Mouse (Mus musculus) embryonic facial prominence, embryonic 12.5 days (tissue): ENCODE measurements around the gene Ly6c1. TPM values are rescaled to one million over a fixed set of nuclear protein-coding genes. Genes with fewer than 3 reads are reported as not detected.
"Not testable (repeated sequence)": the region's sequence is repeated elsewhere in the genome, so short reads cannot be mapped to it uniquely, and the experiment has no call there.

Experiments
- ATAC-seq: fragments of 200-750 bp; cut with Nextera tagmentation; 2 replicates; pipeline ENCODE4 v1.8.0; 2017; ENCODE audit not compliant: insufficient number of reproducible peaks, insufficient read depth, low FRiP score, low TSS enrichment
- H3K27ac ChIP-seq: fragments of 300-500 bp; sonication (generic); 2 replicates; pipeline ENCODE4 v1.5.1; 2016; ENCODE audit warnings: mild to moderate bottlenecking
- H3K27me3 ChIP-seq: fragments of 300-500 bp; sonication (generic); 2 replicates; pipeline ENCODE4 v1.6.1; 2016; ENCODE audit warnings: mild to moderate bottlenecking, moderate library complexity
- H3K36me3 ChIP-seq: fragments of 300-500 bp; sonication (generic); 2 replicates; pipeline ENCODE4 v1.6.1; 2016; ENCODE audit warnings: mild to moderate bottlenecking
- H3K4me1 ChIP-seq: fragments of 300-500 bp; sonication (generic); 2 replicates; pipeline ENCODE4 v1.6.1; 2016
- H3K4me2 ChIP-seq: fragments of 300-500 bp; sonication (generic); replicated peaks from 2 replicates; pipeline ENCODE4 v1.6.1; 2016; ENCODE audit warnings: mild to moderate bottlenecking, moderate library complexity
- H3K4me3 ChIP-seq: fragments of 300-500 bp; sonication (generic); 2 replicates; pipeline ENCODE4 v1.5.1; 2016; ENCODE audit warnings: mild to moderate bottlenecking
- H3K9ac ChIP-seq: fragments of 300-500 bp; sonication (generic); 2 replicates; pipeline ENCODE4 v1.6.1; 2016; ENCODE audit warnings: mild to moderate bottlenecking, moderate library complexity
- H3K9me3 ChIP-seq: fragments of 300-500 bp; sonication (generic); 2 replicates; pipeline ENCODE4 v1.6.1; 2016; ENCODE audit warnings: mild to moderate bottlenecking, moderate library complexity
- WGBS: fragments of 180-500 bp; shearing (Covaris S2); methylation state at CpG from one replicate; pipeline ENCODE4 v1.1.7; 2016; 5-methylcytosine and 5-hydroxymethylcytosine counted together
- polyA plus RNA-seq: library from polyadenylated mRNA; unstranded; fragments of >200 nt; fragmentation: Nextera tagmentation; extraction: Ambion mirVana; gene quantifications from 2 replicates; pipeline ENCODE4 v1.2.1, GENCODE M21; 2016

The Ly6c1 gene
- 1.5 and 1.6 TPM in 2 replicates for polyA plus RNA-seq

DNA sequence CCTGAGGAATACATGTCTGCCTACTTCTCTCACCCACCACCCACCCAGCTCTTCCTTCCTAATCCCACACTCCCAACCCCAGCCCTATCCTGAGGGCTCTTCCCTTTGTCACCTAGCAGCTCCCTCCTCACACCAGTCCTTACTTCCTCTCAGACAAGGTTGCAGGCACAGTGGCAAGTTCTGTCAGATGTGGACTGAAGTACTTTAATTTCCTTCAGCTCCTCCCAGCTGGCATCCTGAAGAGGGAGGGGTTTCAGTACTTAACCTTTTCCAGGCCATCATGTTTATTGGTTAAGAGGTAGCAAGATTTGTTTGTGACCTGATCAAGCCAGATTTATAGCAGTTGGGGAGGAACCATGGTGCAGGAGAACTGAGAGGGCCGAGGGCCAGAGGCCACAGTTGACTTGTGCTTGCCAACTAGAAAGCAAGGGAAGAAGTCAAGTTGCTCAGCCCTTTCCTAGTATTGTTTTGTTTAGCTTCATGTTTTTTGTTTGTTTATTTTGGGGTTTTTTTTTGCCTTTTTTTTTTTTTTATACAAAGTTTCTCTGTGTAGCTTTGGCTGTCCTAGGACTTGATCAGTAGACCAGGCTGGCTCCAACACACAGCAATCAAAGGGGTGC, at the start of gene Ly6c1:
TSS of gene Ly6c1 (minus strand) at position 189 of the 620 bp plus-strand sequence.
- not testable (repeated sequence) for H3K9me3 ChIP-seq, H3K4me3 ChIP-seq, H3K4me2 ChIP-seq, H3K9ac ChIP-seq, ATAC-seq, H3K4me1 ChIP-seq, H3K36me3 ChIP-seq, H3K27ac ChIP-seq, H3K27me3 ChIP-seq
- WGBS, result 76% methylated on average over 1 of the region's 1 CpGs

DNA sequence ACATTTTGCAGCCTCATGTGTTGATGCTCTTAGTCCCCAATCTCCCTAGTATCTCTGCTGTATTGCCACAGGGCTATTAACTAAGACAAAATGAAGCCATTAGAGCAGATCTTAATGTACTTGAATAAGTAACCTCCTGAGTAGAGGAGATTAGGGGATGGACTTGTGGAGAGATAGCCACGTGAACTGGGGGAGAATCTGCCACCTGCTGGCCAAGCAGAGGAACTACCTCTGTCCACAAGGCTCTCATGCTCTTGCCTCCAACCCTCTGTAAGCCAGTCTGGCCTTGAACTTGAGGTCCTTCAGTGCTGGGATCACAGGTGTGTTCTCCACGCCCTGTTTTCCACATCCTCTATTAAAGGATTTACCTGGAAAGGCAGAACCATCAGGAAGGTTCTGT, 39.4 kb upstream of the Ly6c1 start:
- not testable (repeated sequence) for H3K4me1 ChIP-seq, H3K9me3 ChIP-seq, H3K4me3 ChIP-seq, ATAC-seq, H3K9ac ChIP-seq, H3K27ac ChIP-seq, H3K4me2 ChIP-seq, H3K36me3 ChIP-seq, H3K27me3 ChIP-seq
- WGBS, result 9% methylated on average over 2 of the region's 2 CpGs

GRCm38 (mm10) chr15:75069965-75070364, 21.3 kb upstream of the Ly6c1 start:
- H3K9me3 ChIP-seq, result no peaks in the 10 kb centered on the region
- H3K36me3 ChIP-seq, result no peaks in the 10 kb centered on the region
- ATAC-seq, result no peak
- no peak overlapping the region for H3K27ac ChIP-seq
- 88% methylated on average over 4 of the region's 4 CpGs for WGBS
- H3K9ac ChIP-seq, result no peak overlapping the region
- H3K27me3 ChIP-seq, result no peaks in the 10 kb centered on the region
- no peaks in the 10 kb centered on the region for H3K4me1 ChIP-seq
- no peak overlapping the region for H3K4me3 ChIP-seq
- H3K4me2 ChIP-seq, result no peak overlapping the region

DNA sequence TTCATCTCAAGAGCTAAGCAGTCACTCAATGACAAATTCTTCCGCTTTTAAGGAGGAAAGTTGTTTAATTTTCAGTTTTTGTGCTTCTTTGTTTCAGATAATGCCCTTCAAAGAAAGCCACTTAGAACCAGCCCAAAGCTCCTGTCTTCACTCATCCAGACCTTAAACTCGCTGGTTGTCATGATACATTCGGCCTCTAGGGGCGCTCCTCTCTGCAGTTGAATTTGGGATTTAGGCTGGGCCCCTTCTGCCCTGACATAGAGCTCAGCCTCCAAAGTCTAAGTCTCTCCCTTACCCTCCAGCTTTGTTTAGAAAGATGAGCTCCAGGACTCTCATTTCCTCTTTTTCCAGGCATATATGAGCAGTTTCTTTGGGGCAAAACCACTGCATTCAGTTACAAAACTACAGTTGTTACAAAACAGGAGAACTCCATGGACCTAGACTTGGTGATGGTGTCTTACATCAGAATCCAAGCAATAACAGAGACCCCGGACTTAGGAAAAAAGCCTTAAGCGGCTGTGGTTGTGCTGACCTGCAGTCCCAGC, 13.5 kb upstream of the Ly6c1 start:
- H3K27ac ChIP-seq, H3K4me1 ChIP-seq, H3K27me3 ChIP-seq, H3K4me2 ChIP-seq, H3K4me3 ChIP-seq, H3K9ac ChIP-seq, H3K36me3 ChIP-seq, H3K9me3 ChIP-seq, ATAC-seq: not testable (repeated sequence)
- 32% methylated on average over 6 of the region's 6 CpGs for WGBS

GRCm38 (mm10) chr15:75060505-75060904, 11.9 kb upstream of the Ly6c1 start:
- Histone ChIP-seq H3K4me3 (no peak overlapping the region), H3K4me2 (no peak overlapping the region), H3K27me3 (no peaks in the 10 kb centered on the region), H3K4me1 (no peaks in the 10 kb centered on the region), H3K9me3 (no peaks in the 10 kb centered on the region), H3K27ac (no peak overlapping the region), H3K36me3 (no peaks in the 10 kb centered on the region), H3K9ac (no peak overlapping the region)
- no peak for ATAC-seq

- H3K4me3 ChIP-seq, result no peak overlapping the region
- 64% methylated on average over 2 of the region's 2 CpGs for WGBS
- ATAC-seq, result no peak
- H3K4me1 ChIP-seq, result no peaks in the 10 kb centered on the region
- no peak overlapping the region for H3K9ac ChIP-seq
- no peaks in the 10 kb centered on the region for H3K27me3 ChIP-seq
- H3K4me2 ChIP-seq, result no peak overlapping the region
- no peaks in the 10 kb centered on the region for H3K36me3 ChIP-seq
- H3K9me3 ChIP-seq, result no peaks in the 10 kb centered on the region
- no peak overlapping the region for H3K27ac ChIP-seq
These were observed 7.4 kb upstream of the Ly6c1 start for GRCm38 (mm10) chr15:75055985-75056384.

- not testable (repeated sequence) for H3K27ac ChIP-seq, H3K4me3 ChIP-seq, H3K4me2 ChIP-seq, H3K36me3 ChIP-seq, H3K9ac ChIP-seq, ATAC-seq, H3K9me3 ChIP-seq, H3K27me3 ChIP-seq, H3K4me1 ChIP-seq
- WGBS, result 13% methylated on average over 3 of the region's 3 CpGs
These were observed 6.8 kb upstream of the Ly6c1 start for GRCm38 (mm10) chr15:75055425-75055824.

- H3K9ac ChIP-seq, H3K4me3 ChIP-seq, H3K9me3 ChIP-seq, H3K4me1 ChIP-seq, H3K36me3 ChIP-seq, ATAC-seq, H3K4me2 ChIP-seq, H3K27me3 ChIP-seq, H3K27ac ChIP-seq: not testable (repeated sequence)
- 89% methylated on average over 2 of the region's 2 CpGs for WGBS
These were observed 3.8 kb upstream of the Ly6c1 start for GRCm38 (mm10) chr15:75052414-75052813.

DNA sequence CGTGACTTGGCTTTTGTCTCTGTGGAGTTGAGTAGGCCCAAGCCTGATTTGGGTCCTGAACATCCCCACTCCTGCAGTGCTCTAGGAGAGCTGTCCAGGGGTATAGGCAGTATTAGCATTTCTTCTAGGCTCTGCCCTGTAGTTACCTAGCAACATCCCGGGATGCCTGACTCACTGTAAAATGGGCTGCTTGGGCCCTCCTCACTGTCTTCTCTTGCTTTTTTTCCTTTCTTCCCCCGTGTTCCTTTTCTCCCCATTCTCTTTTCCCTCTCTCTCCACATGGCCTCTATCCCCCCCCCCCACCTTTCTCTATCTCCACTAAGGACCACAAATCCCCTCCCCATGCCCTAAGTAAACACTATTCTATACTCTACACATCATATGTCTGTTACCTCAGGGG, 2.5 kb upstream of the Ly6c1 start:
- H3K9ac ChIP-seq, H3K27me3 ChIP-seq, H3K4me3 ChIP-seq, H3K4me2 ChIP-seq, H3K27ac ChIP-seq, H3K4me1 ChIP-seq, ATAC-seq, H3K36me3 ChIP-seq, H3K9me3 ChIP-seq: not testable (repeated sequence)
- 53% methylated on average over 3 of the region's 3 CpGs for WGBS

DNA sequence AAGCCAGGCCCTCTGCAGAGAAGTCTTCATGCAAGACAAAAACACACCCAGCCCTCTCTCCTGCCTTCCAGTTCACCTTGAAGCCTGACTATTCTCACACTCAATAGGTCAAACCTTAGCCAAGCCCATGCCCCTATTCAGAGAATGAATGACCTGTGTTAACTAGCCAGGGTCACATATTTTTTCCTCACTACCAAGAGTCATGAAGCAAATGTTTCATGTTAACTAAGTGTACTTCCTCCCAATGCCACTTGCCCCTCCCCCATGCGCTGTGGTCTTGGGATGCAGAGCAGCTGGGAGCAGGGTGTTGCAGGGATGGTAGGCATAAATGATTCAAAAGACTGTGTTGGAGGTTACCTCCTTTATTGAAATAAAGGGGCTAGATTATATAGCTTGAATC, 2.0 kb upstream of the Ly6c1 start:
- H3K36me3 ChIP-seq, H3K4me3 ChIP-seq, H3K27me3 ChIP-seq, H3K9me3 ChIP-seq, ATAC-seq, H3K9ac ChIP-seq, H3K4me1 ChIP-seq, H3K4me2 ChIP-seq, H3K27ac ChIP-seq: not testable (repeated sequence)
- 75% methylated on average over 1 of the region's 1 CpGs for WGBS

GRCm38 (mm10) chr15:75049811-75050210, 1.2 kb upstream of the Ly6c1 start:
- H3K4me2 ChIP-seq, ATAC-seq, H3K9ac ChIP-seq, H3K9me3 ChIP-seq, H3K4me1 ChIP-seq, H3K27ac ChIP-seq, H3K36me3 ChIP-seq, H3K4me3 ChIP-seq, H3K27me3 ChIP-seq: not testable (repeated sequence)
- 71% methylated on average over 2 of the region's 2 CpGs for WGBS

GRCm38 (mm10) chr15:75047970-75048320, 685 bp downstream of the Ly6c1 start:
- not testable (repeated sequence) for H3K4me1 ChIP-seq, H3K4me2 ChIP-seq, ATAC-seq, H3K4me3 ChIP-seq, H3K27me3 ChIP-seq, H3K9ac ChIP-seq, H3K9me3 ChIP-seq, H3K36me3 ChIP-seq, H3K27ac ChIP-seq
- 97% methylated on average over 1 of the region's 1 CpGs for WGBS
